Mouse (Mus musculus) kidney, embryonic 14.5 days (tissue): ENCODE data around the gene Zbtb8os. TPM values are rescaled to one million over a fixed set of nuclear protein-coding genes. Genes with fewer than 3 reads are reported as not detected.

Experiments used
- ATAC-seq: fragments of 200-750 bp; cut with Nextera tagmentation; 2 replicates; pipeline ENCODE4 v1.8.0; 2017; ENCODE audit warnings: moderate number of reproducible peaks, mild to moderate bottlenecking, moderate TSS enrichment, moderate library complexity; ENCODE audit not compliant: low FRiP score, low TSS enrichment
- H3K27ac ChIP-seq: fragments of 300-500 bp; sonication (generic); 2 replicates; pipeline ENCODE4 v1.5.1; 2014; ENCODE audit warnings: low read depth, mild to moderate bottlenecking, low read length, moderate library complexity, mixed read lengths
- H3K27me3 ChIP-seq: fragments of 300-500 bp; sonication (generic); 2 replicates; pipeline ENCODE4 v1.6.1; 2014; ENCODE audit warnings: mild to moderate bottlenecking, low read length; ENCODE audit not compliant: control insufficient read depth, insufficient read depth
- H3K36me3 ChIP-seq: fragments of 300-500 bp; sonication (generic); 2 replicates; pipeline ENCODE4 v1.6.1; 2014; ENCODE audit warnings: low read length, mixed read lengths; ENCODE audit not compliant: control insufficient read depth, insufficient read depth
- H3K4me1 ChIP-seq: fragments of 300-500 bp; sonication (generic); 2 replicates; pipeline ENCODE4 v1.6.1; 2014; ENCODE audit warnings: low read length, mixed read lengths; ENCODE audit not compliant: control insufficient read depth, insufficient read depth
- H3K4me2 ChIP-seq: fragments of 300-500 bp; sonication (generic); replicated peaks from 2 replicates; pipeline ENCODE4 v1.6.1; 2014; ENCODE audit warnings: low read depth, mild to moderate bottlenecking, low read length
- H3K4me3 ChIP-seq: fragments of 300-500 bp; sonication (generic); 2 replicates; pipeline ENCODE4 v1.5.1; 2014; ENCODE audit warnings: mild to moderate bottlenecking, low read length
- H3K9ac ChIP-seq: fragments of 300-500 bp; sonication (generic); 2 replicates; pipeline ENCODE4 v1.6.1; 2014; ENCODE audit warnings: low read depth, mild to moderate bottlenecking, low read length, moderate library complexity
- H3K9me3 ChIP-seq: fragments of 300-500 bp; sonication (generic); 2 replicates; pipeline ENCODE4 v1.6.1; 2016; ENCODE audit warnings: low read length; ENCODE audit not compliant: control insufficient read depth
- WGBS: fragments of 180-500 bp; shearing (Covaris S2); extraction: QIAGEN DNeasy Blood & Tissue Kit; methylation state at CpG from one replicate; pipeline ENCODE4 v1.1.7; 2014; 5-methylcytosine and 5-hydroxymethylcytosine counted together
- polyA plus RNA-seq: library from polyadenylated mRNA; unstranded; fragments of >200 nt; fragmentation: Nextera tagmentation; extraction: Ambion mirVana; gene quantifications from 2 replicates; pipeline ENCODE4 v1.2.1, GENCODE M21; 2014

Zbtb8os gene
- polyA plus RNA-seq, 1 experiment from 2014 or later, result 50.2 TPM

GRCm38 (mm10) chr4:129399813-129400212, 64.3 kb downstream of the Zbtb8os start:
- H3K4me3 ChIP-seq, result no peak overlapping the region
- no peak overlapping the region for H3K27ac ChIP-seq
- H3K4me2 ChIP-seq, result no peak overlapping the region
- no peaks in the 10 kb centered on the region for H3K4me1 ChIP-seq
- no peaks in the 10 kb centered on the region for H3K27me3 ChIP-seq
- no peaks in the 10 kb centered on the region for H3K9me3 ChIP-seq
- no peaks in the 10 kb centered on the region for H3K36me3 ChIP-seq
- ATAC-seq, result no peak
- WGBS, result 83% methylated on average over 4 of the region's 4 CpGs
- H3K9ac ChIP-seq, result no peak overlapping the region

Other genes with a start within 250 kb of the Zbtb8os start
- 8.5 and 10.0 TPM in 2 replicates for gene Tmem54, start 230.1 kb upstream of the Zbtb8os start, polyA plus RNA-seq
- 0.83 TPM in 2 replicates for gene Hpca, start 213.7 kb upstream of the Zbtb8os start, polyA plus RNA-seq
- 4.3 and 5.7 TPM in 2 replicates for gene Fndc5, start 198.7 kb upstream of the Zbtb8os start, polyA plus RNA-seq
- gene S100pbp, start 146.0 kb upstream of the Zbtb8os start, polyA plus RNA-seq, result 17.3 and 28.9 TPM in 2 replicates
- gene Yars, start 145.9 kb upstream of the Zbtb8os start, polyA plus RNA-seq, result 68.4 and 92.6 TPM in 2 replicates
- gene C77080, start 74.3 kb upstream of the Zbtb8os start, polyA plus RNA-seq, result 7.3 and 7.8 TPM in 2 replicates
- gene Sync, start 48.1 kb upstream of the Zbtb8os start, polyA plus RNA-seq, result 0.63 and 0.84 TPM in 2 replicates
- 421 and 437 TPM in 2 replicates for gene Rbbp4, start 325 bp upstream of the Zbtb8os start, polyA plus RNA-seq
- 7.9 and 13.3 TPM in 2 replicates for gene Zbtb8a, start 42.4 kb downstream of the Zbtb8os start, polyA plus RNA-seq
- 2.3 and 3.1 TPM in 2 replicates for gene Zbtb8b, start 105.2 kb downstream of the Zbtb8os start, polyA plus RNA-seq
- gene Bsdc1, start 125.9 kb downstream of the Zbtb8os start, polyA plus RNA-seq, result 20.5 and 23.3 TPM in 2 replicates
- gene Tssk3, start 155.3 kb downstream of the Zbtb8os start, polyA plus RNA-seq, result not detected in 2 replicates
- 0.39 TPM in 1 of 2 replicates, not detected in the other for gene Fam229a, start 155.5 kb downstream of the Zbtb8os start, polyA plus RNA-seq
- 823 and 993 TPM in 2 replicates for gene Marcksl1, start 177.9 kb downstream of the Zbtb8os start, polyA plus RNA-seq
- 245 and 265 TPM in 2 replicates for gene Hdac1, start 207.0 kb downstream of the Zbtb8os start, polyA plus RNA-seq
- gene Lck, start 237.9 kb downstream of the Zbtb8os start, polyA plus RNA-seq, result 11.4 and 14.1 TPM in 2 replicates
- gene Fam167b, start 242.9 kb downstream of the Zbtb8os start, polyA plus RNA-seq, result 17.7 and 19.7 TPM in 2 replicates